Mouse (Mus musculus) cerebellum, adult 2 months (tissue): ENCODE measurements at regions not wholly inside any gene's neighbourhood (a gene's known extent, or its start where the extent isn't known, plus 50 kb on each side); places are given as distances from the start of the nearest gene placed in this dataset.

ENCODE experiments used
- DNase-seq, 2 experiments: peaks; one replicate each; pipeline ENCODE4 v3.0.0; 2021
- H3K27ac ChIP-seq: fragments of 200-500 bp; 2 replicates; pipeline ENCODE4 v1.5.1; 2012; ENCODE audit warnings: low read length, control low read depth, inconsistent platforms; ENCODE audit not compliant: insufficient read depth
- H3K27me3 ChIP-seq: fragments of 200-500 bp; 2 replicates; pipeline ENCODE4 v1.6.1; 2012; ENCODE audit warnings: inconsistent platforms, mild to moderate bottlenecking, low read length, moderate library complexity; ENCODE audit not compliant: control insufficient read depth, insufficient read depth
- H3K4me1 ChIP-seq: fragments of 200-500 bp; 2 replicates; pipeline ENCODE4 v1.6.1; 2011; ENCODE audit warnings: low read length; ENCODE audit not compliant: control insufficient read depth, insufficient read depth
- H3K4me3 ChIP-seq: fragments of 200-500 bp; replicated peaks from 2 replicates; pipeline ENCODE3; 2011; ENCODE audit warnings: mild to moderate bottlenecking, low read depth, low read length, control low read depth; ENCODE audit not compliant: insufficient read depth
- CTCF ChIP-seq: fragments of 200-500 bp; IDR thresholded peaks from 2 replicates; pipeline ENCODE4 v1.5.1; 2011; ENCODE audit warnings: low read depth, mild to moderate bottlenecking, control low read depth, low read length, moderate library complexity, borderline replicate concordance; ENCODE audit not compliant: insufficient read depth
- POLR2A ChIP-seq: fragments of 200-500 bp; IDR thresholded peaks from 2 replicates; pipeline ENCODE4 v1.6.1; 2011; ENCODE audit warnings: low read length, control low read depth, borderline replicate concordance; ENCODE audit not compliant: insufficient read depth
- WGBS: fragments of 180-500 bp; shearing (Covaris S2); methylation state at CpG from one replicate; pipeline ENCODE4 v1.1.7; 2018; 5-methylcytosine and 5-hydroxymethylcytosine counted together

GRCm38 (mm10) chr4:37034200-37034599 is 82.7 kb upstream of the Lingo2 start:
- no peaks in the 10 kb centered on the region for H3K27me3 ChIP-seq
- no peak overlapping the region for H3K27ac ChIP-seq
- H3K4me1 ChIP-seq, result no peaks in the 10 kb centered on the region
- 5% methylated on average over 13 of the region's 13 CpGs for WGBS
- TF ChIP-seq CTCF (no peak), POLR2A (no peak)
- DNase-seq, result peak; percentile 2 to 7
- peak overlapping the region; percentile 52 for H3K4me3 ChIP-seq
